Mouse (Mus musculus) layer of hippocampus, adult 9-10 months (tissue): ENCODE results near the gene Selenbp1.
"Not testable (repeated sequence)": the region's sequence is repeated elsewhere in the genome, so short reads cannot be mapped to it uniquely, and the experiment has no call there.

Experiments used
- DNase-seq: peaks from one replicate; pipeline ENCODE4 v3.0.0; 2022; ENCODE audit warnings: low spot score

Gene Selenbp1

GRCm38 (mm10) chr3:94932809-94933564 lies at the start of gene Selenbp1:
Selenbp1 (plus strand) TSS chr3:94933056.
- peak; percentile 64 for DNase-seq

- DNase-seq, result peak; percentile 47
Measured at GRCm38 (mm10) chr3:94886316-94887224, 46.3 kb upstream of the Selenbp1 start, which contains the start of gene Psmb4. Psmb4 (minus strand) TSS chr3:94886961.

GRCm38 (mm10) chr3:94888595-94888994 lies 44.3 kb upstream of the Selenbp1 start:
- no peak for DNase-seq

GRCm38 (mm10) chr3:94894076-94894475 lies 38.8 kb upstream of the Selenbp1 start:
- DNase-seq, result no peak

GRCm38 (mm10) chr3:94902747-94903146 lies 30.1 kb upstream of the Selenbp1 start:
- DNase-seq, result peak; percentile 65

- DNase-seq, result not testable (repeated sequence)
Measured at GRCm38 (mm10) chr3:94904759-94905158, 28.1 kb upstream of the Selenbp1 start.

GRCm38 (mm10) chr3:94906482-94906881 lies 26.4 kb upstream of the Selenbp1 start:
- DNase-seq, result no peak

GRCm38 (mm10) chr3:94911050-94911693 lies 21.7 kb upstream of the Selenbp1 start:
- DNase-seq, result no peak

- DNase-seq, result no peak
Measured at GRCm38 (mm10) chr3:94913801-94914200, 19.1 kb upstream of the Selenbp1 start.

- no peak for DNase-seq
Measured at GRCm38 (mm10) chr3:94915903-94916741, 16.7 kb upstream of the Selenbp1 start.

- DNase-seq, result no peak
Measured at GRCm38 (mm10) chr3:94917816-94918361, 15.0 kb upstream of the Selenbp1 start.

- DNase-seq, result no peak
Measured at GRCm38 (mm10) chr3:94918845-94919244, 14.0 kb upstream of the Selenbp1 start.

GRCm38 (mm10) chr3:94921104-94921503 lies 11.8 kb upstream of the Selenbp1 start:
- DNase-seq, result no peak

GRCm38 (mm10) chr3:94922333-94922732 lies 10.5 kb upstream of the Selenbp1 start:
- DNase-seq, result no peak

GRCm38 (mm10) chr3:94924688-94925087 lies 8.2 kb upstream of the Selenbp1 start:
- no peak for DNase-seq

GRCm38 (mm10) chr3:94926301-94926736 lies 6.5 kb upstream of the Selenbp1 start:
- DNase-seq, result not testable (repeated sequence)

- DNase-seq, result not testable (repeated sequence)
Measured at GRCm38 (mm10) chr3:94928979-94929378, 3.9 kb upstream of the Selenbp1 start.

- not testable (repeated sequence) for DNase-seq
Measured at GRCm38 (mm10) chr3:94930386-94931266, 2.2 kb upstream of the Selenbp1 start.

GRCm38 (mm10) chr3:94931427-94932082 lies 1.3 kb upstream of the Selenbp1 start:
- not testable (repeated sequence) for DNase-seq
